Comparison of ENCODE assay signal across 8 mouse cellular contexts in genomic region chr17:30737797-30738196, GRCm38 (mm10).
A peak's percentile ranks its signal among the peaks of the same experiment; 100 is the strongest.
DNase-seq lines count a peak whose midpoint lies in the region; ATAC-seq and TF ChIP-seq lines count a peak whose summit lies in the region.

No protein-coding gene starts in this region.

- H3K9ac ChIP-seq in intestine, postnatal 0 days (ENCODE audit: low read depth, low read length) = no peak overlapping the region
- H3K9ac ChIP-seq in intestine, embryonic 16.5 days (ENCODE audit: low read depth, low read length) = no peak overlapping the region
- no peak overlapping the region for H3K9ac ChIP-seq in hindbrain, embryonic 12.5 days

- H3K27ac ChIP-seq in intestine, postnatal 0 days (ENCODE audit: low read depth, low read length) = no peak overlapping the region
- H3K27ac ChIP-seq in intestine, embryonic 16.5 days (ENCODE audit: low read length) = no peak overlapping the region
- H3K27ac ChIP-seq in bone marrow macrophage, adult 2 months (ENCODE audit: insufficient read depth, low read depth, low read length) = no peak overlapping the region
- no peak overlapping the region for H3K27ac ChIP-seq in hindbrain, embryonic 12.5 days

- TF ChIP-seq CTCF in intestine, postnatal 0 days (IDR thresholded peaks at IDR 0.05; ENCODE audit: low read depth) = peak; percentile 65
- peak; percentile 21; the same call in 1 of the 2 replicates for TF ChIP-seq CTCF in bone marrow macrophage, adult 2 months (IDR thresholded peaks at IDR 0.05; ENCODE audit: low read depth, low read length)

- no peak overlapping the region for H3K4me3 ChIP-seq in intestine, postnatal 0 days (ENCODE audit: low read depth, low read length)
- H3K4me3 ChIP-seq in intestine, embryonic 16.5 days (ENCODE audit: low read length) = no peak overlapping the region
- no peak overlapping the region for H3K4me3 ChIP-seq in bone marrow macrophage, adult 2 months (ENCODE audit: insufficient read depth, low read length)
- H3K4me3 ChIP-seq in hindbrain, embryonic 12.5 days = no peak overlapping the region

- H3K36me3 ChIP-seq in intestine, postnatal 0 days (ENCODE audit: control insufficient read depth, insufficient read depth) = no peaks in the 10 kb centered on the region
- H3K36me3 ChIP-seq in intestine, embryonic 16.5 days (ENCODE audit: control insufficient read depth, insufficient read depth, low read length) = no peaks in the 10 kb centered on the region
- H3K36me3 ChIP-seq in hindbrain, embryonic 12.5 days = no peaks in the 10 kb centered on the region

- DNase-seq in urinary bladder, postnatal 36 days (ENCODE audit: low spot score in 2 of 2) = peak; percentile 6 to 30
- no peak for DNase-seq in urinary bladder, adult 2 months (ENCODE audit: low spot score)
- peak; percentile 37 for DNase-seq in induced T-regulatory cell, adult 2 months (ENCODE audit: low read depth)
- DNase-seq in natural killer cell, adult 2 months (ENCODE audit: low spot score in 2 of 2) = peak; percentile 19 to 40

- H3K27me3 ChIP-seq in intestine, postnatal 0 days (replicated peaks; ENCODE audit: control insufficient read depth, insufficient read depth, low read length) = no peaks in the 10 kb centered on the region
- H3K27me3 ChIP-seq in intestine, embryonic 16.5 days (replicated peaks; ENCODE audit: control insufficient read depth, insufficient read depth, low read length) = no peaks in the 10 kb centered on the region
- no peaks in the 10 kb centered on the region for H3K27me3 ChIP-seq in hindbrain, embryonic 12.5 days

- ATAC-seq in intestine, postnatal 0 days = no peak
- no peak for ATAC-seq in intestine, embryonic 16.5 days
- no peak for ATAC-seq in hindbrain, embryonic 12.5 days (ENCODE audit: low FRiP score)

- no peak overlapping the region for H3K4me2 ChIP-seq in intestine, postnatal 0 days (replicated peaks; ENCODE audit: low read depth)
- H3K4me2 ChIP-seq in intestine, embryonic 16.5 days (ENCODE audit: low read depth, low read length) = no peak overlapping the region
- no peak overlapping the region for H3K4me2 ChIP-seq in hindbrain, embryonic 12.5 days (replicated peaks)

- no peak for TF ChIP-seq POLR2A in bone marrow macrophage, adult 2 months (IDR thresholded peaks at IDR 0.05; ENCODE audit: borderline replicate concordance, low read depth, low read length)

- 0 out of 2 replicates have a peak, but pooled peaks cover 3% of the 10 kb centered on the region for H3K9me3 ChIP-seq in intestine, postnatal 0 days (ENCODE audit: control insufficient read depth)
- no peaks in the 10 kb centered on the region for H3K9me3 ChIP-seq in intestine, embryonic 16.5 days (ENCODE audit: control insufficient read depth, low read length)
- no peaks in the 10 kb centered on the region for H3K9me3 ChIP-seq in hindbrain, embryonic 12.5 days (replicated peaks)

- WGBS in intestine, postnatal 0 days = 41% methylated on average over 6 of the region's 6 CpGs
- WGBS in intestine, embryonic 16.5 days = 46% methylated on average over 6 of the region's 6 CpGs
- WGBS in hindbrain, embryonic 12.5 days = 44% methylated on average over 6 of the region's 6 CpGs

- no peaks in the 10 kb centered on the region for H3K4me1 ChIP-seq in intestine, postnatal 0 days (replicated peaks; ENCODE audit: control insufficient read depth, insufficient read depth, low read length)
- no peaks in the 10 kb centered on the region for H3K4me1 ChIP-seq in intestine, embryonic 16.5 days (ENCODE audit: control insufficient read depth, insufficient read depth, low read length)
- H3K4me1 ChIP-seq in bone marrow macrophage, adult 2 months (ENCODE audit: control insufficient read depth, insufficient read depth, low read length) = no peaks in the 10 kb centered on the region
- peaks cover 5% of the 10 kb centered on the region; the same call in 1 of the 2 replicates for H3K4me1 ChIP-seq in hindbrain, embryonic 12.5 days
